ENCODE assay signal across 7 mouse cellular contexts in the genomic region with DNA sequence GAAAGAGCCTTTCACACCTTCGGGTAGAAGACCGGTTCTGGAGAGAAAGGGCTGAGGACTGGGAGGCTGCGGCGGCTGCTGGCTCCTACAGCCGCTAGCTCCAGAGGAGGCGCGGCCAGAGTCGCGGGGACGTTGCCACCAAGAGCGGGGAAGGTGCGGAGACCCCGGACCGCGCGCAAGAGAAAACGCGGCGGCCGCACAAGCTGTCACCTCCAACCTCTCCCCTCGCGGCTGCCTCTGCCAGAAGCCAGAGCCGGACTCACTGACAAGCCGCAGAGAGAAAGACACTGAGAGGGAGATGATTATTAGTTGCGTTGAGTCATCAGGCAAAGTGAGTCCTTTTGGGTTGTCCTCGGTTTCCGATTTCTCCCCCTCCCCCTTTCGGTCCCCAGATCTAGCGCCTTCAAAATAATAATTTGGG. TPM values are rescaled to one million over a fixed set of nuclear protein-coding genes. Genes with fewer than 3 reads are reported as not detected.
A peak's percentile ranks its signal among the peaks of the same experiment; 100 is the strongest.
DNase-seq lines count a peak whose midpoint lies in the region; ATAC-seq and TF ChIP-seq lines count a peak whose summit lies in the region.

No protein-coding gene starts in this region.

- no peak for TF ChIP-seq CTCF in lung, postnatal 0 days (IDR thresholded peaks at IDR 0.05)

- no peak for TF ChIP-seq EP300 in lung, postnatal 0 days (IDR thresholded peaks at IDR 0.05)

- peak overlapping the region; percentile 99 for H3K4me2 ChIP-seq in lung, postnatal 0 days (replicated peaks; ENCODE audit: low read depth, low read length)
- peak overlapping the region; percentile 98 for H3K4me2 ChIP-seq in hindbrain, embryonic 16.5 days (ENCODE audit: low read length)
- peak overlapping the region; percentile 97 for H3K4me2 ChIP-seq in midbrain, embryonic 12.5 days (replicated peaks)

- peaks cover 48% of the 10 kb centered on the region for H3K27me3 ChIP-seq in lung, postnatal 0 days (replicated peaks; ENCODE audit: insufficient read depth, low read length)
- H3K27me3 ChIP-seq in hindbrain, embryonic 16.5 days (replicated peaks; ENCODE audit: control insufficient read depth, insufficient read depth, low read length): peaks cover 22% of the 10 kb centered on the region
- peaks cover 63% of the 10 kb centered on the region for H3K27me3 ChIP-seq in midbrain, embryonic 12.5 days

- WGBS in lung, postnatal 0 days: under 1% methylated on average over 29 of the region's 29 CpGs
- WGBS in hindbrain, embryonic 16.5 days: under 1% methylated on average over 29 of the region's 29 CpGs
- WGBS in midbrain, embryonic 12.5 days: under 1% methylated on average over 29 of the region's 29 CpGs

- no peaks in the 10 kb centered on the region for H3K9me3 ChIP-seq in lung, postnatal 0 days (ENCODE audit: low read length)
- H3K9me3 ChIP-seq in hindbrain, embryonic 16.5 days (ENCODE audit: control insufficient read depth, low read length): no peaks in the 10 kb centered on the region
- no peaks in the 10 kb centered on the region for H3K9me3 ChIP-seq in midbrain, embryonic 12.5 days

- H3K36me3 ChIP-seq in lung, postnatal 0 days (ENCODE audit: insufficient read depth, low read length): no peaks in the 10 kb centered on the region
- H3K36me3 ChIP-seq in hindbrain, embryonic 16.5 days (ENCODE audit: control insufficient read depth, insufficient read depth, low read length): no peaks in the 10 kb centered on the region
- no peaks in the 10 kb centered on the region for H3K36me3 ChIP-seq in midbrain, embryonic 12.5 days

- peak overlapping the region; percentile 71 for H3K4me3 ChIP-seq in lung, postnatal 0 days (ENCODE audit: low read depth, low read length)
- H3K4me3 ChIP-seq in hindbrain, embryonic 16.5 days (ENCODE audit: low read length): peak overlapping the region; percentile 80
- peak overlapping the region; percentile 68 for H3K4me3 ChIP-seq in midbrain, embryonic 12.5 days

- no peak for ATAC-seq in lung, postnatal 0 days
- ATAC-seq in hindbrain, embryonic 16.5 days: no peak
- ATAC-seq in midbrain, embryonic 12.5 days (ENCODE audit: low FRiP score, low read depth): no peak

- peak; percentile 24 for DNase-seq in lung, postnatal 0 days (ENCODE audit: low spot score)
- DNase-seq in lung, adult 18-20 months: no peak
- DNase-seq in embryo, embryonic 10 days (ENCODE audit: low spot score): peak; percentile 50
- DNase-seq in layer of hippocampus, adult 11-12 months (ENCODE audit: low spot score): no peak
- DNase-seq in frontal cortex, adult 2 months (ENCODE audit: extremely low spot score in 1 of 2, low spot score in 1 of 2): no peak

- H3K9ac ChIP-seq in lung, postnatal 0 days (replicated peaks; ENCODE audit: low read depth): no peak overlapping the region
- peak overlapping the region; percentile 54 for H3K9ac ChIP-seq in hindbrain, embryonic 16.5 days (ENCODE audit: low read depth, low read length)
- peak overlapping the region; percentile 72 for H3K9ac ChIP-seq in midbrain, embryonic 12.5 days (replicated peaks)

- H3K4me1 ChIP-seq in lung, postnatal 0 days (ENCODE audit: insufficient read depth, low read depth, low read length): peaks cover 3% of the 10 kb centered on the region
- H3K4me1 ChIP-seq in hindbrain, embryonic 16.5 days (ENCODE audit: control insufficient read depth, insufficient read depth, low read depth, low read length): peaks cover 32% of the 10 kb centered on the region
- peaks cover 31% of the 10 kb centered on the region for H3K4me1 ChIP-seq in midbrain, embryonic 12.5 days

- no peak overlapping the region for H3K27ac ChIP-seq in lung, postnatal 0 days (ENCODE audit: low read length)
- no peak overlapping the region for H3K27ac ChIP-seq in hindbrain, embryonic 16.5 days (ENCODE audit: low read depth, low read length)
- H3K27ac ChIP-seq in midbrain, embryonic 12.5 days (replicated peaks): no peak overlapping the region

RNA-seq across cellular contexts. Expression of a gene that starts 7.0 kb away (rescaled TPM):
- 0.17 TPM in 2 replicates for polyA plus RNA-seq in lung, postnatal 0 days (2015; fragmentation: Nextera tagmentation; extraction: Ambion mirVana)
- polyA plus RNA-seq in hindbrain, embryonic 16.5 days (2015; fragmentation: Nextera tagmentation; extraction: Ambion mirVana): 1.1 and 2.0 TPM in 2 replicates
- 0.99 and 1.2 TPM in 2 replicates for polyA plus RNA-seq in midbrain, embryonic 12.5 days (2016; fragmentation: Nextera tagmentation; extraction: Ambion mirVana)
- 14.6 and 16.3 TPM in 2 replicates for polyA plus RNA-seq in frontal cortex, adult 2 months (2012; rRNA removed)

Comparison
In these comparisons a context has a peak if more than half of its experiments do, and no peak if none do; other contexts are left out.
1. DNase-seq: peak in lung, postnatal 0 days (single experiment) and embryo, embryonic 10 days (single experiment); none in lung, adult 18-20 months (0 of 2), layer of hippocampus, adult 11-12 months (single experiment) and frontal cortex, adult 2 months (0 of 2).
2. Peak in every context shown above with its lines, with median percentiles within 50 percentile points of each other: H3K4me2 ChIP-seq and H3K4me3 ChIP-seq.